Mouse (Mus musculus) heart, embryonic 13.5 days (tissue): ENCODE measurements around the gene Ifrd2. TPM values are rescaled to one million over a fixed set of nuclear protein-coding genes. Genes with fewer than 3 reads are reported as not detected.

ENCODE experiments used
- ATAC-seq: fragments of 200-750 bp; cut with Nextera tagmentation; 2 replicates; pipeline ENCODE4 v1.8.0; 2017; ENCODE audit warnings: moderate TSS enrichment; ENCODE audit not compliant: insufficient number of reproducible peaks, low FRiP score, low TSS enrichment; ENCODE audit errors: extremely low read depth
- H3K27ac ChIP-seq: fragments of 300-500 bp; sonication (generic); replicated peaks from 2 replicates; pipeline ENCODE4 v1.5.1; 2015; ENCODE audit warnings: moderate library complexity, mild to moderate bottlenecking, inconsistent platforms
- H3K27me3 ChIP-seq: fragments of 300-500 bp; sonication (generic); replicated peaks from 2 replicates; pipeline ENCODE4 v1.6.1; 2015; ENCODE audit warnings: mild to moderate bottlenecking, inconsistent platforms
- H3K36me3 ChIP-seq: fragments of 300-500 bp; sonication (generic); 2 replicates; pipeline ENCODE4 v1.6.1; 2015; ENCODE audit warnings: mild to moderate bottlenecking, inconsistent platforms
- H3K4me1 ChIP-seq: fragments of 300-500 bp; sonication (generic); 2 replicates; pipeline ENCODE4 v1.6.1; 2015; ENCODE audit warnings: inconsistent platforms
- H3K4me2 ChIP-seq: fragments of 300-500 bp; sonication (generic); 2 replicates; pipeline ENCODE4 v1.6.1; 2015; ENCODE audit warnings: inconsistent platforms, mild to moderate bottlenecking, moderate library complexity
- H3K4me3 ChIP-seq: fragments of 300-500 bp; sonication (generic); 2 replicates; pipeline ENCODE4 v1.5.1; 2015; ENCODE audit warnings: moderate library complexity, mild to moderate bottlenecking, inconsistent platforms
- H3K9ac ChIP-seq: fragments of 300-500 bp; sonication (generic); 2 replicates; pipeline ENCODE4 v1.6.1; 2015; ENCODE audit warnings: inconsistent platforms, mild to moderate bottlenecking, moderate library complexity
- H3K9me3 ChIP-seq: fragments of 300-500 bp; sonication (generic); 2 replicates; pipeline ENCODE4 v1.6.1; 2016; ENCODE audit warnings: inconsistent platforms
- whole genome bisulfite sequencing: fragments of 180-500 bp; shearing (Covaris S2); methylation state at CpG from one replicate; pipeline ENCODE4 v1.1.7; 2015; ENCODE audit warnings: mixed read lengths; 5-methylcytosine and 5-hydroxymethylcytosine counted together
- polyA plus RNA-seq: library from polyadenylated mRNA; unstranded; fragments of >200 nt; fragmentation: Nextera tagmentation; extraction: Ambion mirVana; gene quantifications from 2 replicates; pipeline ENCODE4 v1.2.1, GENCODE M21; 2015

Ifrd2 gene
- 35.7 and 41.3 TPM in 2 replicates for polyA plus RNA-seq

- Histone ChIP-seq H3K4me3 (peak within 1 kb of the TSS; percentile 87), H3K4me1 (peaks cover 53% of the 10 kb centered on the region), H3K9ac (peak within 1 kb of the TSS; percentile 91), H3K27ac (peak within 1 kb of the TSS; percentile 75), H3K9me3 (no peaks in the 10 kb centered on the region), H3K36me3 (peaks cover 49% of the 10 kb centered on the region), H3K27me3 (no peaks in the 10 kb centered on the region), H3K4me2 (peak within 1 kb of the TSS; percentile 87)
- WGBS: 11% methylated on average over 46 of the region's 46 CpGs
- ATAC-seq: peak; percentile 95
Observed at GRCm38 (mm10) chr9:107586974-107587832, at the start of gene Ifrd2. Ifrd2 (plus strand) TSS chr9:107587642.

- Histone ChIP-seq H3K9me3 (no peaks in the 10 kb centered on the region), H3K27ac (no peak overlapping the region), H3K9ac (no peak overlapping the region), H3K4me1 (peaks cover 51% of the 10 kb centered on the region), H3K36me3 (peaks cover 34% of the 10 kb centered on the region), H3K4me2 (no peak overlapping the region), H3K27me3 (no peaks in the 10 kb centered on the region), H3K4me3 (no peak overlapping the region)
- 87% methylated on average over 7 of the region's 7 CpGs for WGBS
- no peak for ATAC-seq
Observed at GRCm38 (mm10) chr9:107538231-107538630, 49.2 kb upstream of the Ifrd2 start.

GRCm38 (mm10) chr9:107538711-107539110 lies 48.7 kb upstream of the Ifrd2 start:
- Histone ChIP-seq H3K9me3 (no peaks in the 10 kb centered on the region), H3K4me3 (no peak overlapping the region), H3K4me1 (peaks cover 47% of the 10 kb centered on the region), H3K36me3 (peaks cover 39% of the 10 kb centered on the region), H3K9ac (no peak overlapping the region), H3K27me3 (no peaks in the 10 kb centered on the region), H3K27ac (no peak overlapping the region), H3K4me2 (no peak overlapping the region)
- WGBS: 86% methylated on average over 3 of the region's 3 CpGs
- no peak for ATAC-seq

GRCm38 (mm10) chr9:107539940-107540339 lies 47.5 kb upstream of the Ifrd2 start:
- Histone ChIP-seq H3K27ac (no peak overlapping the region), H3K9me3 (no peaks in the 10 kb centered on the region), H3K4me1 (peaks cover 46% of the 10 kb centered on the region), H3K4me3 (no peak overlapping the region), H3K27me3 (no peaks in the 10 kb centered on the region), H3K4me2 (no peak overlapping the region), H3K36me3 (peaks cover 51% of the 10 kb centered on the region), H3K9ac (no peak overlapping the region)
- ATAC-seq: no peak
- 88% methylated on average over 8 of the region's 8 CpGs for WGBS

- Histone ChIP-seq H3K4me2 (0 out of 2 replicates have a peak overlapping the region, but pooled peaks have one; percentile 97), H3K27ac (no peak overlapping the region), H3K9me3 (no peaks in the 10 kb centered on the region), H3K4me3 (no peak overlapping the region), H3K4me1 (peaks cover 41% of the 10 kb centered on the region), H3K9ac (0 out of 2 replicates have a peak overlapping the region, but pooled peaks have one; percentile 93), H3K36me3 (peaks cover 56% of the 10 kb centered on the region), H3K27me3 (no peaks in the 10 kb centered on the region)
- no peak for ATAC-seq
- 62% methylated on average over 4 of the region's 4 CpGs for WGBS
Observed at GRCm38 (mm10) chr9:107540420-107540819, 47.0 kb upstream of the Ifrd2 start.

GRCm38 (mm10) chr9:107541005-107541404 lies 46.4 kb upstream of the Ifrd2 start:
- Histone ChIP-seq H3K4me1 (peaks cover 35% of the 10 kb centered on the region), H3K4me2 (peak overlapping the region; percentile 97), H3K9me3 (no peaks in the 10 kb centered on the region), H3K27ac (no peak overlapping the region; the same call in 1 of the 2 replicates), H3K36me3 (peaks cover 57% of the 10 kb centered on the region), H3K4me3 (peak overlapping the region; percentile 74), H3K27me3 (no peaks in the 10 kb centered on the region), H3K9ac (peak overlapping the region; percentile 93)
- WGBS: 30% methylated on average over 10 of the region's 10 CpGs
- no peak for ATAC-seq

- Histone ChIP-seq H3K27ac (peak within 1 kb of the TSS; percentile 59), H3K27me3 (no peaks in the 10 kb centered on the region), H3K9ac (peak within 1 kb of the TSS; percentile 93), H3K36me3 (peaks cover 57% of the 10 kb centered on the region), H3K4me1 (peaks cover 31% of the 10 kb centered on the region), H3K9me3 (no peaks in the 10 kb centered on the region), H3K4me2 (peak within 1 kb of the TSS; percentile 97), H3K4me3 (peak within 1 kb of the TSS; percentile 74)
- WGBS: under 1% methylated on average over 46 of the region's 46 CpGs
- peak; percentile 79 for ATAC-seq
Observed at GRCm38 (mm10) chr9:107541474-107542351, 45.7 kb upstream of the Ifrd2 start, which contains the start of the genes Cyb561d2 and Nprl2. Cyb561d2 (minus strand) TSS chr9:107542193. Nprl2 (plus strand) TSS chr9:107542226.

GRCm38 (mm10) chr9:107542352-107542686 lies 45.1 kb upstream of the Ifrd2 start:
- ATAC-seq: no peak
- peak overlapping the region; percentile 93 for H3K9ac ChIP-seq
- H3K36me3 ChIP-seq: peaks cover 53% of the 10 kb centered on the region
- H3K4me1 ChIP-seq: peaks cover 31% of the 10 kb centered on the region
- H3K27me3 ChIP-seq: peaks cover 1% of the 10 kb centered on the region; the same call in 1 of the 2 replicates
- H3K27ac ChIP-seq: peak overlapping the region; percentile 59; the same call in 1 of the 2 replicates
- no peaks in the 10 kb centered on the region for H3K9me3 ChIP-seq
- WGBS: 2% methylated on average over 11 of the region's 11 CpGs
- peak overlapping the region; percentile 74 for H3K4me3 ChIP-seq
- H3K4me2 ChIP-seq: peak overlapping the region; percentile 97

- H3K4me3 ChIP-seq: peak overlapping the region; percentile 74
- peaks cover 32% of the 10 kb centered on the region for H3K4me1 ChIP-seq
- 40% methylated on average over 8 of the region's 8 CpGs for WGBS
- peak overlapping the region; percentile 93 for H3K9ac ChIP-seq
- peaks cover 49% of the 10 kb centered on the region for H3K36me3 ChIP-seq
- ATAC-seq: no peak
- H3K9me3 ChIP-seq: no peaks in the 10 kb centered on the region
- peaks cover 5% of the 10 kb centered on the region; the same call in 1 of the 2 replicates for H3K27me3 ChIP-seq
- peak overlapping the region; percentile 97 for H3K4me2 ChIP-seq
- H3K27ac ChIP-seq: no peak overlapping the region
Observed at GRCm38 (mm10) chr9:107542721-107543120, 44.7 kb upstream of the Ifrd2 start.

- ATAC-seq: no peak
- peak overlapping the region; percentile 97; the same call in 1 of the 2 replicates for H3K4me2 ChIP-seq
- H3K27ac ChIP-seq: no peak overlapping the region
- H3K36me3 ChIP-seq: peaks cover 43% of the 10 kb centered on the region
- H3K27me3 ChIP-seq: peaks cover 10% of the 10 kb centered on the region; the same call in 1 of the 2 replicates
- no peaks in the 10 kb centered on the region for H3K9me3 ChIP-seq
- 0 out of 2 replicates have a peak overlapping the region, but pooled peaks have one; percentile 74 for H3K4me3 ChIP-seq
- H3K4me1 ChIP-seq: peaks cover 32% of the 10 kb centered on the region
- 83% methylated on average over 11 of the region's 11 CpGs for WGBS
- H3K9ac ChIP-seq: peak overlapping the region; percentile 93
Observed at GRCm38 (mm10) chr9:107543299-107543698, 44.1 kb upstream of the Ifrd2 start.

- 93% methylated on average over 17 of the region's 17 CpGs for WGBS
- no peaks in the 10 kb centered on the region for H3K9me3 ChIP-seq
- no peak overlapping the region for H3K4me2 ChIP-seq
- H3K4me1 ChIP-seq: peaks cover 32% of the 10 kb centered on the region
- no peak overlapping the region for H3K27ac ChIP-seq
- H3K9ac ChIP-seq: no peak overlapping the region
- H3K4me3 ChIP-seq: no peak overlapping the region
- ATAC-seq: no peak
- H3K36me3 ChIP-seq: peaks cover 34% of the 10 kb centered on the region
- peaks cover 20% of the 10 kb centered on the region for H3K27me3 ChIP-seq
Observed at GRCm38 (mm10) chr9:107544196-107544700, 43.2 kb upstream of the Ifrd2 start.
